Mouse (Mus musculus) v-Abl transformed pro-B cells (cell line): Measurements from ENCODE around the gene Atp8b4.

ENCODE experiments used
- in situ Hi-C, 2 experiments: fragments of 400-800 bp; cut with MboI; formaldehyde crosslinking; loops; one replicate each; pipeline ENCODE4 v1.15.1; 2025; ENCODE audit not compliant: unreplicated experiment in 2 of 2

The Atp8b4 gene

DNA sequence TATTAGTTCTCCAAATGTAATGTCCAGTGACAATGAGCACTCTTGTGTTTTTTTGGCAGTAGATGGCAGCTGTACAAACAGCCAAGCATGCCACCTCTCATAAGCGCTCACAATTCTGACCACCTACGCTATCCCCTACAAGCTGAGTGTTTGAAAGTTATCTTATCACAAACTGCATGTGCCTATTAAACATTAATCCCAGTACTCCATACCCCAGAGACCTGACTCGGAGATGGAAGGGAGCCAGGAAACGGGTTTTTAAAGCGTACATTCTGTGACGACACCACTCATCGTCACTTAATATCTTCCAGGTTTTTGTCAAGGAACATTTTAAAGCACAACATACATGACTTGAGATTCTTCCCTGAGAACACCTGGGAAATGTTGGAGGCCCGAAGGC, 128.8 kb downstream of the Atp8b4 start:
- in situ Hi-C loops, result loop anchor here (25.0 kb wide), 2 partner anchors 609 to 1109 kb away; no protein-coding TSS in a partner anchor

DNA sequence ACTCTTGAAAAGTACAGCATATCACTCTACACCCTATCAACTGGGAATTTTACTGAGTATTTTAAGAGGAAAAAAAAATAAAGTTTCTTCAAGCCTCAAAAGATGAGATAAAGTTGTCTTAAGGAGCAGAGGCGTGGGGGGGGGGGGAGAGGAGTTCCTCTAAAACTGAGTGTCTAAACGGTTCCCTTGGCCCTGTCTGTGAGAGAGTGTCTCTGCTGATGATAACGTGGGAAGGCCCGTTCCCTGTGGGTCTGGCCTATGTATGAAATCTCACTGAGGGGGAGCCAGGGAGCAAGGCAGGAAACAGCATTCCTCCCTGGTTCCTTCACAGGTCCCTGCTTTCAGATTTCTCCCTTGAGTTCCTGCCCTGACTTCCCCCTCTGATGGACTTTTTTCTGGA, 130.7 kb downstream of the Atp8b4 start:
- in situ Hi-C loops, result loop anchor here (5.0 to 25.0 kb wide), 4 partner anchors 473 to 1115 kb away; no protein-coding TSS in a partner anchor

DNA sequence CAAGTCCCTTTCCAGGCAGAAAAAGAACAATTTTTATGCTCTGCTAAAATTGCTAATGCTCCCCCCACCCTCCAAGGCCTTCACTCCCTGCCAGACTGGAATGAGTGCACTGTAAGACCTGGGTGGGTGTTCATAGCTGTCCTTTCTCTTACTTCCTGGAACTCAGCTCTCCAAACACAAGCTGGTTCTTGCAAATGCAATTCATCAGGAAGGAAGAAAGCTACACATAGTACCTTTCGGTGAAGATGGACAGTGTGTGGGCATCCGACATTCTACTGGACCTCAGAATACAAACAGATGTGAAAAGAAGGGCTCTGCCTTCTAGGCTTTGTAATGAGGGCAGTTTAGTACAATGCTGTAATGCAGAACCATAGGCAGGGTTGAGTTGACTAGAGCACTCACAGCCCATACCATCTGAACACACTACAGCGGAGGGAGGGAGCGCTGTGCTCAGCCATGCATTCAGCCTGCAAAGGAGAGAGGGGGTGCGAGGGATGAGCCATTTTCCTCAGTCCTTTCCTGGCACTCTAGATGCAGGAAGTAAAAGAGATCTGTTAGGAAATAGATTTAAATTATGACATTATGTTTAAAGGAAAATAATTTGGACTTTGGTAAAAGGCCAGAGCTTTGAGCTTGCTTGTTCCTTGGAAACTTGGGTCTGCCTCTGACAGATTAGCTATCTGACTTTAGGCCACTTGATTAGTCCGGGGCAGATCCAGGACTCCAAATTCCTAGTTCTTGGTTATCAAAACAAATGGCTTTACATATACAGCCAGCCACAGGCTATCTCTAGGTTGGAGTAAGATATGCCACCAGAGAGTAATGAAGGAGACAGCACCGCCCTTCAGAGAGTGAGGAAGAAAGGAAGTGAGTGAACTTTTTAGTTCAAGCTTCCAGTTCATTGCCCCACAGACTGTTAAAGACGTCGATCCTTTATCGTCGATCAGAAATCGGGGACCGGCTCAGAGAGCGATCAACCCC, 136.4 kb downstream of the Atp8b4 start:
- in situ Hi-C loops, result loop anchor here (5.0 to 25.0 kb wide), 6 partner anchors 467 to 1109 kb away; no protein-coding TSS in a partner anchor

DNA sequence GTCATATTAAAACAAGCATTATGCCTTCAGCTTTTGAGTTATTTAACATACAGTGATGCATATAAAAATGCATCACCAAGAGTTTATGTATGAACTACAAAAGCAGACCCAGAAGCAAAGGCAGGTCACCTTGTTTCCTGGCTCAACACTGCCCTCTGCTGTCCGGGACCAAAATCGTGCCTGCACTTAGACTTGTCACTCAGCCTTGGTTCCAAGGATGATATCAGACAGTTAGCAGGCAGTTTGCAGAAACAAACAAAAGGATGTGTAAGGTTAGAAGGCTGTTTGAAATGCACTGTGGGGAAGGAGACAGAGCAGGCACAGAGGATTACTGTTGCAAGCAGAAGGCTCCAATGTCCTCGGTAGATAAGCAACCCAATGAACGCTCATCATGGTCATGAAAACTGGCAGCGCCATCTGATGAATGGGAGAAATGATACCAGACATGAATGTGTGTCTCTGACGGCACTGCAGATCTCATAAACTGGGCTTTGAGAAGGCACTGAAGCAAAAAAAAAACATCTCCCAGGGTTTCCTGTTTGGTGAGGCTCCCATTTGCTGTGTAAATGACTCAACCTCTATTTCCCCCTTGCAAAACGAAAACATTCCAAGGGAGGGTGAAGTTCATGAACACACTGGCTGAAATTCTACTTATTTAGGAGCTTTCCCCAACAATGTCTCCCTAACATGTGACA, 137.3 kb downstream of the Atp8b4 start:
- in situ Hi-C loops, result loop anchor here (5.0 to 25.0 kb wide), 6 partner anchors 466 to 1108 kb away; no protein-coding TSS in a partner anchor

GRCm38 (mm10) chr2:126361131-126361810, 139.2 kb downstream of the Atp8b4 start:
- in situ Hi-C loops, result loop anchor here (5.0 to 25.0 kb wide), 6 partner anchors 464 to 1106 kb away; no protein-coding TSS in a partner anchor

DNA sequence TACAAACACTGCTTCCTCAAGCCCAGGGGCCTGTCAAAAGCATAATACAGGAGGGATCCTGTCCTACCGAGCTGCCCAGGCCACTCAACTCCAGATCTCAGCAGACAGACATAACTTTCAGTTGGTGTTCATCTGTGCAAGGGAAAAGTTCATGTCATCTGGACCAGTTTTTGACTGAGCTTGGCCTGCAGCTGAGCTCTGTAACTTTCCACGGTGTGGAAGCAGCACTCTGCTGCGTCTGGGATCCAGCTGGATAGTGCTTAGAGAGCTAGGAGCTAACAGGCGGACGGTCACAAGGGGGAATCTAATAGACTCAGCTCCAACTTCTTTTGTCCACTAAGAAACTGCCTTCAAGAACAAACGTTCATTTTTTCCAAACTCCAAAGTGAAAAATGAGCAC, 139.8 kb downstream of the Atp8b4 start:
- in situ Hi-C loops, result loop anchor here (5.0 to 25.0 kb wide), 6 partner anchors 463 to 1106 kb away; no protein-coding TSS in a partner anchor

GRCm38 (mm10) chr2:126359965-126360364, 140.5 kb downstream of the Atp8b4 start:
- in situ Hi-C loops, result loop anchor here (5.0 to 25.0 kb wide), 6 partner anchors 463 to 1105 kb away; no protein-coding TSS in a partner anchor

DNA sequence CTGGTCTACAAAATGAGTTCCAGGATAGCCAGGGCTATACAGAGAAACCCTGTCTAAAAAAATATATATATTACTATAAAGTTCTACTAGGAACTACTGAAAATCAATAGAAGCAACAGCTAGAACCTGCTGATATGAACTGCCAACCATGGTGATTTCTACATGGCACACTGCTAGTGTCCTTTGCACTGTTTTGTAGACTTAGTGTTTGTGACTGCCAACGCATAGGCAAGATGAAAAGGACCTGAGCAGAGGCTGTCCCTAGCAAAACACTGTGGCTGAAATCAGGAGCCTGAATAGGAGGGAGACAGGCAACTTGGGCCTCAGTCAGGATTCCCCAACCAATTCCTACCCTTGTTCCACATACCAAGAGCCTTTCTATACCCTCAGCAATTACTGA, 141.2 kb downstream of the Atp8b4 start:
- in situ Hi-C loops, result loop anchor here (25.0 kb wide), 2 partner anchors 597 to 1097 kb away; no protein-coding TSS in a partner anchor

DNA sequence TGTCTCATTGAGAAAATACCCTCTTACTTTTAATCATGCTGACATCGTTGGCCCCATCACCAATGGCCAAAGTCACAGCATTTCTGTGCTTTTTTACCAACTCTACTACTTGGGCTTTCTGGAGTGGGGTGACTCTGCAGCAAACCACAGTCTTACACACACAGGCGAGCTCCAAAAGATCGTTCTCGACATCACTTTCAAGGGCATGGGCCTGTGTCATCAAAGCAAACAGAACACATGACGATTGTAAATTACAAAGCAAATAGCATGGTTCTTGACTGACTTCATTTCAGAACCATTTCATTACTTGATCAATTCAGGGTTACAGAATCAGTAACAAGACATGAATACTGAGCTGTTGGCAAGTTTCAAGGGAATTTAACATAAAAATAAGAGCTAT, 141.7 kb downstream of the Atp8b4 start:
- in situ Hi-C loops, result loop anchor here (25.0 kb wide), 2 partner anchors 596 to 1096 kb away; no protein-coding TSS in a partner anchor

DNA sequence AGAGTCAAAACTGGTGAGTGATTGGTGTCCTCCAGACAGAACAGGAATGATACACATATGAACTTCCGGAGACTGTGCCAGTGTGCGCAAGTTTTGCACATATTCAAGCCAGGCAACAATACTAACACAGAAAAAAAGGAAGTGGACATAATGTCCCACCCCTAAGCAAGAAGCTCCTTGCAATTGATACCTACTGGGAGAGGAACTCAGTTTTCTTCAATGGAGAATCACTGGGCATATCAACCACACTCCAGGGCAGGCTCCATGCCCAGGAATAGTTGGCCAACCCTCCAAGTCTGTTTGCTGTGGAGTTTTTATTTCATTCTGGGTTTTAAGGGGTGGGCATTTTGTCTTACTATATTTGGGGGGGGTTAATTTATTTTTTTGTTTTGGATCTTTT, 145.2 kb downstream of the Atp8b4 start:
- in situ Hi-C loops, result loop anchor here (25.0 kb wide), 2 partner anchors 593 to 1093 kb away; no protein-coding TSS in a partner anchor

DNA sequence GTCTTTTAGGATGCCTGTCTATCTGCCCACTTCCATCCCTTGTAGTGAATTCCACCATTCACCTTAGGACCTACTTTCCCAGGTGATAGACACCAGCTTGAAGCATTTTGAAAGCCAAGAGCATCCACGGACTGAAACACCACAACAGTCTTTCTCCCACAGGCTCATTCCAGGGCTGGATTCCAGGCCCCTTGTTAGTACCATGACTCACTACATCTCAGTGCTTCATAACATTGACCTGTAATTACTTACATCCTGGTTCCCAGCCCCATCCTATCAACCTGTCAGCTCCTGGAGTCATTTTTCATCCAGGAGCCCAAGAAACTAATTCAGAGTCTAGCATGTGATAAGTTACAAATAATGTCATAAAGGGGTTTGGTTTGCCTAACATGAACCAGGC, 148.7 kb downstream of the Atp8b4 start:
- in situ Hi-C loops, result loop anchor here (25.0 kb wide), 2 partner anchors 590 to 1090 kb away; no protein-coding TSS in a partner anchor

DNA sequence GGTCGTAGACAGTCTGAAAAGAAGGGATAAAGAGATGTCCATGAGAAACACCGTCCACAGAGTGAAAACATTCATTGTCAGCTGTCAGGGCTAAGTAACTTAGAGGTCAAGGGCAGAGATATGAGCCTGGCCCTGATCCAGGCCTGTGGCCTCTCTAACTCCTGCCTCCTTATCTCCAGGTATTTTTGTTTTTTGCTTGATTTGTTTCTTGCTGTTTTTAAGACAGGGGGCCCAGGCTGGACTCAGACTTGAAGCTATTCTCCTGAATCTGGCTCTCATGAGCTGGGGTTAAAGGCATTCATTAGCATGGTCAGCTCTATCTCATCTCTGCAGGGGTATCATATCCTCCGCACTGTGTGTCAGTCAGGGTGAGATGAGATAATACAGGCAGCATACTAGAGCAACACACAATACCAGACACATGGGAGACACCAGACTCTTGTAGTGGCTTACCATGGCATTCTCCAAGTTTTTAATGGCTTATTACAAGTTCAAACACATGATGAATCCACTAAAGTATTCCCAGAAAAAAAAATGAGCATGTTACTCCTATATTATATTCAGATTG, 157.4 kb downstream of the Atp8b4 start:
- in situ Hi-C loops, result no loop called here

DNA sequence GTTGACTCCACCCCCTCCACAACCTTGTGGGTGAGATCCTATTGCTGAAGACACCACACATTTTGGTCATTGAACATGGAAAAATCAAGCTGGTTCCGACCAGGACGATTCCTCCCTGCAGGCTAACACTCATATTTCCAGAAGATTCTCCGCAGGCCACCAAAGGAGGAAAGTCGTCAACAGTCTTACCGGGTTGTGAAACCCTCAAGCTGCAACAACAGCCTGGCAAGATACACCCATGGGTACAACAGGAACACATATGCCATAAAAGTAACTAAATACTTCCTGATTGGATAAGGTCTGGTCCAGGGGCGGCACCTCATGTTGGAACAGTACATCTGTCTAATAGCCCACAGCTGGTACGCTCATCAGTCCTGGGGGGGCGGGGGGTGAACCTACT, 159.0 kb downstream of the Atp8b4 start:
- in situ Hi-C loops, result no loop called here

DNA sequence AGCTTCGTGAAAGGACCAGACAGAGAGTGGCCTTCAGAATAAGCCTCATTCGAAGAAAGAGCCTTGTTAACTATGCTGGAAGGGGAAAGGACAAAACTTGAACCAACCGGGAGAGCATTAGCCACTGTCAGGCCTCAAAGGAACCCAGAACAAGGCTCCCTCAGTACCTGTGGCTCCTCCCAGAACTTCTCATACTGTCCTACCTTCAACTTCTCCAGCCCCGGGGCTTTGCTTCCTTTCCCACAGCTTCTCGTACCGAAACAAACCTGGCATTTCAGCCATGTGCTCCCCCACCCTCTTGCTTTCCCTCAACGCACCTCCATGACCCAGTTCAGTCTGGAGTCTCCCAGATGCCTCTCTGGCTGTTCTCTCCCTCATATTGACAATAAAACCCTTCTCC, 160.3 kb downstream of the Atp8b4 start:
- in situ Hi-C loops, result no loop called here

GRCm38 (mm10) chr2:126339516-126339915, 161.0 kb downstream of the Atp8b4 start:
- in situ Hi-C loops, result no loop called here

GRCm38 (mm10) chr2:126337143-126337542, 163.3 kb downstream of the Atp8b4 start:
- in situ Hi-C loops, result no loop called here

DNA sequence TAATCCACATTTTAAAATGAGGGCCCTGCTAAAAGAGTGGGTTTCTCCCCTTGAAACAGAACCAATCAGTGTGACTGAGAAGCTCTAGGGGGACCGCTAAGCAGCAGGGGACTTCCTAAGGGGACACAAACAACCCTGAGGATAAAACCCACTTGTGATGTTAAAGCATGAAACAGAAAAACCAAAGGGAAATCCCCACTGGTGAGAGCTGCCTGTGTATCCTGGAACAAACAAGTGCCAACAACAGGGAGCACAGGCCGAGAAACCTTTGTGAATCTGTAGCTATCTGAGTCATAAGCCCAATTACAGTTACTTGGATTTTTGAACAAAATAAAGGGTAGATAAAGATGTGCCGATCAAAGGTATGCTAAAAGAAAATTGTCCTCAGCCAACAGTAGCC, 168.7 kb downstream of the Atp8b4 start:
- in situ Hi-C loops, result no loop called here

GRCm38 (mm10) chr2:126323206-126323605, 177.3 kb downstream of the Atp8b4 start:
- in situ Hi-C loops, result no loop called here

DNA sequence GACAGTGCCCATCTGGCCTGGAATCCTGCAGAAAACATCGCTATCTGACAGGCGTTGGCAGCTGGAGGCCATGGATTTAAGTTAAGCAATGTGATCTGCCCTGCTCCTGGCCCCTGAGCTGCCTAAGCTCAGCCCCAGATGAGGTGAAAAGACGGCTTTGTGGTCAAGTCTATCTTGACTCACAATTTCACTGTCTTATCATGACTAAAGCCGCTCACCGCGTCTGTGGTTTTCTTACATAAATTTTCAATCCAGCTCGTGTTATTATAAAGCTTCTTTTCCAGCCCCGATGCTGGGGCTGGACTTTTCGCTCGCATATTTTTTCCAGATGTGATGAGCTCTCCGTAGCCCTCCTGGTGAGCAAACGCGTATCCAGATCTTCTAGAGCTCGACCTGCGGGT, 177.8 kb downstream of the Atp8b4 start:
- in situ Hi-C loops, result no loop called here

DNA sequence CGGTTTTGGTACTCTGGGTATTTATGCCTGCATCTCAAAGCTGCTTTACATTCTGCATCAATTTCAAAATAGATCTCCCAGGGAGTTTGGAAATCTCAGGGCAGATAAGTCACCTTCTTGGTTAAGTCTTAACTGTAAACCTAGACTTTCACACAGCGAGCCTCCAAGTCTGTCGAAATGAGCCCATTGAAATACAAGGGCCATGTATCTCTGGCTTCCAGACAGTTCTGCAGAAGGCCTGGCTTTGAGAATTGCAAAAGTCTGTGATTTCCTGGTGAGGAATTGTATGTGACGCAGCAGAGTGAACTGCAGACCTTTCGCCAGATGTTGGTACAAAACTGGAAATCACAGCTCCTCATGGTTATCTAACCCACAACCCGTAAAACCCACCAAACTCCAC, 182.4 kb downstream of the Atp8b4 start:
- in situ Hi-C loops, result no loop called here
